Mouse (Mus musculus) hindbrain, embryonic 13.5 days (tissue): ENCODE measurements around the gene Znhit3. TPM values are rescaled to one million over a fixed set of nuclear protein-coding genes. Genes with fewer than 3 reads are reported as not detected.
A peak's percentile ranks its signal among the peaks of the same experiment; 100 is the strongest.

Experiments used
- ATAC-seq: fragments of 200-750 bp; cut with Nextera tagmentation; 2 replicates; pipeline ENCODE4 v1.8.0; 2017; ENCODE audit warnings: moderate TSS enrichment; ENCODE audit not compliant: low FRiP score
- H3K27ac ChIP-seq: fragments of 300-500 bp; sonication (generic); 2 replicates; pipeline ENCODE4 v1.5.1; 2015; ENCODE audit warnings: inconsistent platforms, mild to moderate bottlenecking, moderate library complexity
- H3K27me3 ChIP-seq: fragments of 300-500 bp; sonication (generic); 2 replicates; pipeline ENCODE4 v1.6.1; 2015; ENCODE audit warnings: mild to moderate bottlenecking, inconsistent platforms
- H3K36me3 ChIP-seq: fragments of 300-500 bp; sonication (generic); 2 replicates; pipeline ENCODE4 v1.6.1; 2015; ENCODE audit warnings: mild to moderate bottlenecking, inconsistent platforms
- H3K4me1 ChIP-seq: fragments of 300-500 bp; sonication (generic); replicated peaks from 2 replicates; pipeline ENCODE4 v1.6.1; 2015; ENCODE audit warnings: inconsistent platforms
- H3K4me2 ChIP-seq: fragments of 300-500 bp; sonication (generic); 2 replicates; pipeline ENCODE4 v1.6.1; 2015; ENCODE audit warnings: inconsistent platforms, mild to moderate bottlenecking, moderate library complexity
- H3K4me3 ChIP-seq: fragments of 300-500 bp; sonication (generic); 2 replicates; pipeline ENCODE4 v1.5.1; 2015; ENCODE audit warnings: mild to moderate bottlenecking, inconsistent platforms
- H3K9ac ChIP-seq: fragments of 300-500 bp; sonication (generic); 2 replicates; pipeline ENCODE4 v1.6.1; 2015; ENCODE audit warnings: mild to moderate bottlenecking, inconsistent platforms
- H3K9me3 ChIP-seq: fragments of 300-500 bp; sonication (generic); 2 replicates; pipeline ENCODE4 v1.6.1; 2016; ENCODE audit warnings: inconsistent platforms
- WGBS: fragments of 180-500 bp; shearing (Covaris S2); methylation state at CpG from one replicate; pipeline ENCODE4 v1.1.7; 2015; 5-methylcytosine and 5-hydroxymethylcytosine counted together
- microRNA-seq: library from miRNA; unstranded; fragments of <30 nt; microRNA quantifications from one replicate; pipeline ENCODE4, GENCODE M21; 2016
- polyA plus RNA-seq: library from polyadenylated mRNA; unstranded; fragments of >200 nt; fragmentation: Nextera tagmentation; extraction: Ambion mirVana; gene quantifications from 2 replicates; pipeline ENCODE4 v1.2.1, GENCODE M21; 2015

The Znhit3 gene
- polyA plus RNA-seq, 1 experiment from 2014 or later: 64.0 TPM

- under 1% methylated on average over 48 of the region's 61 CpGs for WGBS
- H3K36me3 ChIP-seq: no peaks in the 10 kb centered on the region
- H3K9ac ChIP-seq: peak overlapping the region; percentile 88
- H3K27ac ChIP-seq: peak overlapping the region; percentile 100
- ATAC-seq: peak; percentile 84
- H3K27me3 ChIP-seq: no peaks in the 10 kb centered on the region
- H3K4me3 ChIP-seq: peak overlapping the region; percentile 60
- peaks cover 29% of the 10 kb centered on the region for H3K4me1 ChIP-seq
- H3K9me3 ChIP-seq: no peaks in the 10 kb centered on the region
- H3K4me2 ChIP-seq: peak overlapping the region; percentile 91
These were observed 46.5 kb downstream of the Znhit3 start for GRCm38 (mm10) chr11:84869537-84870232.

- peaks cover 29% of the 10 kb centered on the region for H3K4me1 ChIP-seq
- peak overlapping the region; percentile 100 for H3K27ac ChIP-seq
- peak overlapping the region; percentile 88 for H3K9ac ChIP-seq
- no peak for ATAC-seq
- H3K36me3 ChIP-seq: no peaks in the 10 kb centered on the region
- 20% methylated on average over 7 of the region's 7 CpGs for WGBS
- H3K27me3 ChIP-seq: no peaks in the 10 kb centered on the region
- H3K4me2 ChIP-seq: peak overlapping the region; percentile 91
- no peaks in the 10 kb centered on the region for H3K9me3 ChIP-seq
- H3K4me3 ChIP-seq: peak overlapping the region; percentile 60
These were observed 47.3 kb downstream of the Znhit3 start for GRCm38 (mm10) chr11:84868786-84869259.

- H3K27me3 ChIP-seq: no peaks in the 10 kb centered on the region
- H3K4me1 ChIP-seq: peaks cover 29% of the 10 kb centered on the region
- H3K9me3 ChIP-seq: no peaks in the 10 kb centered on the region
- no peak overlapping the region for H3K27ac ChIP-seq
- H3K4me2 ChIP-seq: peak overlapping the region; percentile 33
- 85% methylated on average over 2 of the region's 2 CpGs for WGBS
- H3K4me3 ChIP-seq: no peak overlapping the region
- ATAC-seq: no peak
- H3K36me3 ChIP-seq: no peaks in the 10 kb centered on the region
- H3K9ac ChIP-seq: no peak overlapping the region
These were observed 48.6 kb downstream of the Znhit3 start for GRCm38 (mm10) chr11:84867586-84867985.

GRCm38 (mm10) chr11:84865268-84865667 is 50.9 kb downstream of the Znhit3 start:
- ATAC-seq: no peak
- H3K36me3 ChIP-seq: peaks cover 5% of the 10 kb centered on the region; the same call in 1 of the 2 replicates
- WGBS: 81% methylated on average over 2 of the region's 2 CpGs
- H3K27me3 ChIP-seq: no peaks in the 10 kb centered on the region
- no peak overlapping the region for H3K4me3 ChIP-seq
- H3K9me3 ChIP-seq: no peaks in the 10 kb centered on the region
- no peak overlapping the region for H3K4me2 ChIP-seq
- no peak overlapping the region for H3K27ac ChIP-seq
- H3K9ac ChIP-seq: no peak overlapping the region
- H3K4me1 ChIP-seq: peaks cover 26% of the 10 kb centered on the region

Small RNA genes lying within 50 kb of the gene (microRNA-seq; reads per million reads assigned to microRNA genes)
- gene Gm23564: not detected

Other genes starting within 250 kb of the Znhit3 start
- gene Mrm1, start 96.9 kb downstream of the Znhit3 start, polyA plus RNA-seq: 9.1 and 11.7 TPM in 2 replicates
- gene Dhrs11, start 87.4 kb downstream of the Znhit3 start, polyA plus RNA-seq: 6.3 and 7.2 TPM in 2 replicates
- 70.9 and 74.4 TPM in 2 replicates for gene Ggnbp2, start 45.5 kb downstream of the Znhit3 start, polyA plus RNA-seq
- 5.1 and 6.7 TPM in 2 replicates for gene Myo19, start 36.2 kb downstream of the Znhit3 start, polyA plus RNA-seq
- 2.1 and 2.3 TPM in 2 replicates for gene Pigw, start 36.1 kb downstream of the Znhit3 start, polyA plus RNA-seq
- 5.1 and 5.2 TPM in 2 replicates for gene Car4, start 41.4 kb upstream of the Znhit3 start, polyA plus RNA-seq
- gene Usp32, start 223.8 kb upstream of the Znhit3 start, polyA plus RNA-seq: 10.5 and 13.0 TPM in 2 replicates